Mouse (Mus musculus): ENCODE results near the gene Zfp512b. TPM values are rescaled to one million over a fixed set of nuclear protein-coding genes. Genes with fewer than 3 reads are reported as not detected.

Zfp512b gene
- polyA plus RNA-seq, 1 experiment from 2014 or later = 37.8 TPM

- peaks cover 27% of the 10 kb centered on the region for H3K4me1 ChIP-seq (ENCODE audit: insufficient read depth, low read length)
- no peaks in the 10 kb centered on the region for H3K27me3 ChIP-seq (ENCODE audit: insufficient read depth, low read length)
- 85% methylated on average over 1 of the region's 1 CpGs for WGBS
- H3K27ac ChIP-seq (ENCODE audit: low read length) = no peak overlapping the region
- H3K9ac ChIP-seq (replicated peaks; ENCODE audit: low read length) = no peak overlapping the region
- no peak overlapping the region for H3K4me3 ChIP-seq (ENCODE audit: low read length)
- H3K36me3 ChIP-seq (ENCODE audit: insufficient read depth, low read length) = peaks cover 39% of the 10 kb centered on the region
- no peak for ATAC-seq (ENCODE audit: low FRiP score, low TSS enrichment)
- H3K9me3 ChIP-seq (ENCODE audit: low read length) = no peaks in the 10 kb centered on the region
- no peak overlapping the region for H3K4me2 ChIP-seq (replicated peaks; ENCODE audit: low read depth, low read length)
Observed at GRCm38 (mm10) chr2:181582939-181583338, 9.7 kb downstream of the Zfp512b start.

DNA sequence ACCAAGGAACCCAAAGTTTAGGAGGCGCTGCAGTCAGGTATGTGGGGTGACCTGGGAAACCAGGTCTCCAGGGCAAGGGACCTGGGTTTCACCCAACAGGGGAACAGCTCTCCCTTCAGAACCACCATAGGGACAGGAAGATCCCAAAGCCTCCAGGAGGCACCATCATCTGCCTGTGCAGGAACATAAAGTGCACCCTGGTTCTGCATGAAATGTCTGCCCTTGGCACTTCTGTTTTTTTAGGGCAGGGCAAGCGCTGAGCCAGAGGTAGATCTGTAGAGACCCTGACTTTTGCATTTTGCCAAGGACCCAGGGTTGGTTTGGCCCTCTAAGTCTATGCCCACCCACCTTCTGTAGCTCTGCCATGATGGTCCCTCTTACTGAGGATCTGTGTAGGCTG is 10.2 kb downstream of the Zfp512b start:
- ATAC-seq (ENCODE audit: low FRiP score, low TSS enrichment) = no peak
- Histone ChIP-seq H3K4me1 (ENCODE audit: insufficient read depth, low read length) (peaks cover 32% of the 10 kb centered on the region), H3K4me2 (replicated peaks; ENCODE audit: low read depth, low read length) (peak overlapping the region; percentile 88), H3K4me3 (ENCODE audit: low read length) (peak overlapping the region; percentile 68), H3K9me3 (ENCODE audit: low read length) (no peaks in the 10 kb centered on the region), H3K27me3 (ENCODE audit: insufficient read depth, low read length) (no peaks in the 10 kb centered on the region), H3K27ac (ENCODE audit: low read length) (peak overlapping the region; percentile 35), H3K9ac (replicated peaks; ENCODE audit: low read length) (no peak overlapping the region), H3K36me3 (ENCODE audit: insufficient read depth, low read length) (peaks cover 34% of the 10 kb centered on the region)
- 89% methylated on average over 2 of the region's 2 CpGs for WGBS

GRCm38 (mm10) chr2:181581402-181582120 is 11.0 kb downstream of the Zfp512b start:
- Histone ChIP-seq H3K4me3 (ENCODE audit: low read length) (peak overlapping the region; percentile 68), H3K36me3 (ENCODE audit: insufficient read depth, low read length) (peaks cover 26% of the 10 kb centered on the region), H3K9me3 (ENCODE audit: low read length) (no peaks in the 10 kb centered on the region), H3K4me2 (replicated peaks; ENCODE audit: low read depth, low read length) (peak overlapping the region; percentile 88), H3K4me1 (ENCODE audit: insufficient read depth, low read length) (peaks cover 35% of the 10 kb centered on the region), H3K27me3 (ENCODE audit: insufficient read depth, low read length) (no peaks in the 10 kb centered on the region), H3K9ac (replicated peaks; ENCODE audit: low read length) (peak overlapping the region; percentile 83), H3K27ac (ENCODE audit: low read length) (peak overlapping the region; percentile 93)
- ATAC-seq (ENCODE audit: low FRiP score, low TSS enrichment) = peak; percentile 83
- under 1% methylated on average over 49 of the region's 49 CpGs for WGBS

- Histone ChIP-seq H3K4me2 (replicated peaks; ENCODE audit: low read depth, low read length) (peak overlapping the region; percentile 88), H3K27ac (ENCODE audit: low read length) (peak overlapping the region; percentile 93), H3K4me3 (ENCODE audit: low read length) (peak overlapping the region; percentile 68), H3K36me3 (ENCODE audit: insufficient read depth, low read length) (peaks cover 21% of the 10 kb centered on the region), H3K9ac (replicated peaks; ENCODE audit: low read length) (peak overlapping the region; percentile 83), H3K4me1 (ENCODE audit: insufficient read depth, low read length) (peaks cover 35% of the 10 kb centered on the region), H3K9me3 (ENCODE audit: low read length) (no peaks in the 10 kb centered on the region), H3K27me3 (ENCODE audit: insufficient read depth, low read length) (no peaks in the 10 kb centered on the region)
- 0% methylated on average over 11 of the region's 11 CpGs for WGBS
- ATAC-seq (ENCODE audit: low FRiP score, low TSS enrichment) = peak; percentile 79
Observed at GRCm38 (mm10) chr2:181581016-181581401, 11.6 kb downstream of the Zfp512b start.

GRCm38 (mm10) chr2:181580131-181580772 is 12.4 kb downstream of the Zfp512b start:
- Histone ChIP-seq H3K27me3 (ENCODE audit: insufficient read depth, low read length) (no peaks in the 10 kb centered on the region), H3K4me3 (ENCODE audit: low read length) (peak overlapping the region; percentile 68), H3K4me1 (ENCODE audit: insufficient read depth, low read length) (peaks cover 35% of the 10 kb centered on the region), H3K27ac (ENCODE audit: low read length) (peak overlapping the region; percentile 93), H3K9me3 (ENCODE audit: low read length) (no peaks in the 10 kb centered on the region), H3K36me3 (ENCODE audit: insufficient read depth, low read length) (peaks cover 13% of the 10 kb centered on the region), H3K9ac (replicated peaks; ENCODE audit: low read length) (peak overlapping the region; percentile 72), H3K4me2 (replicated peaks; ENCODE audit: low read depth, low read length) (peak overlapping the region; percentile 88)
- ATAC-seq (ENCODE audit: low FRiP score, low TSS enrichment) = no peak
- 78% methylated on average over 5 of the region's 5 CpGs for WGBS

DNA sequence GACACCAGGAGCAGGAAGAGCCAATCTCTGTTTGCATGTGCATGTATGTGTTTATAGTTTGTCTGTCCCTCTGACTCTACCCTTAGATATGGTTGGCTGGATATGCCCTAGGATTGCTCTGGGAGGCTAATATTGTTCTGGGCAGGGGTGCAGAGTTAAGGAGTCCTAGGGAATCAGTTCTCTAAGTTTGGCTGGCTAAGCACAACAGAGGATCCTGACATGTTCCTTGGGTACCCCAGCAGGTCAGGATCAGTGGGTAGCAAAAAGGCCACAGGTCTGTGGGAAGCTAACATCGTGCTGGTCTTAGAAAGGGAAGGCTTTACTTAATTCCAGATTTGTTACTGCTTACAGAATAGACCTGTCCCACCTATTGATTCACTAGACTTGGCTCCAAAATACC is 12.9 kb downstream of the Zfp512b start:
- Histone ChIP-seq H3K9me3 (ENCODE audit: low read length) (no peaks in the 10 kb centered on the region), H3K4me3 (ENCODE audit: low read length) (no peak overlapping the region), H3K4me2 (replicated peaks; ENCODE audit: low read depth, low read length) (no peak overlapping the region; the same call in 1 of the 2 replicates), H3K4me1 (ENCODE audit: insufficient read depth, low read length) (peaks cover 35% of the 10 kb centered on the region), H3K9ac (replicated peaks; ENCODE audit: low read length) (peak overlapping the region; percentile 1; the same call in 1 of the 2 replicates), H3K27ac (ENCODE audit: low read length) (peak overlapping the region; percentile 69), H3K36me3 (ENCODE audit: insufficient read depth, low read length) (peaks cover 8% of the 10 kb centered on the region), H3K27me3 (ENCODE audit: insufficient read depth, low read length) (no peaks in the 10 kb centered on the region)
- 77% methylated on average over 1 of the region's 1 CpGs for WGBS
- ATAC-seq (ENCODE audit: low FRiP score, low TSS enrichment) = no peak

DNA sequence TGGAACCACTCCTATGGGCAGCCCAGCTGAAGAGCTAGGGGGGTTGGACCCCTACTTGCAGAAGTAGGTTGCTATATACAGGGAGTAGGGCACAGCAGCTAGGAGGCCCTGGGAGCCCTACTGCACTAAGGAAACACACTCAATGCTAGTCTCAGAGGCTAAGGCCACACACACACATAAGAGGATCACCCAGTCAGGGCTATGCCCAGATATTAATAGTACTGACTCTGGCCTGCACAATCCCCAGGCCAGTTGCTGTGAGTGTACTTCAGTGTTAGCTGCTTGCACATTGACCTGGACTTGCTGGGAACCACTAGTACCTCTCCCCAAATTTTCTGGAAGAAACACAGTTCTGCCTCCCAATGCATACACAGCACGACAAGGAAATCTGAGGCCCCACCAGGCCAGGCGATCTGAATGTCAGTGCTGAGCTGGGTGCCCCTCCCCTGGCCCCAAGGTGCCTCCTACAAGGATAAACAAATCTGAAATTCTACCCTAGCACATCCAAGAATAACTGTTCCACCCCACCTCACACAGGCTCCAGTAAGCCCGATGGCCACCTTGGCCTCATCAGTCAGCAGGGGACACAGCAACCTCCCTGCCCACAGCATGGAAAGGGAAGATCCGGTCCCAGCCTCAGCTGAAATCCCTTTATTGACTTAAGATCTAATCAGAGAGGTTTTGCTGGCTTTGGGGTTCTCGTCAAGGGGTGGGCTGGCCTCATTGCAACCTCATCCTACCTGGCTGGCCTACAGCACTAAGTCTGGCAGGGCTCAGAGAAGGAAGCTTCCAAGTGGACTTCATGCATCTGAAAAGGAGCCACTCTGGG is 13.6 kb downstream of the Zfp512b start:
- peak overlapping the region; percentile 69 for H3K27ac ChIP-seq (ENCODE audit: low read length)
- ATAC-seq (ENCODE audit: low FRiP score, low TSS enrichment) = peak; percentile 21; the same call in 1 of the 2 replicates
- no peak overlapping the region for H3K9ac ChIP-seq (replicated peaks; ENCODE audit: low read length)
- no peaks in the 10 kb centered on the region for H3K27me3 ChIP-seq (ENCODE audit: insufficient read depth, low read length)
- peaks cover 35% of the 10 kb centered on the region for H3K4me1 ChIP-seq (ENCODE audit: insufficient read depth, low read length)
- 32% methylated on average over 5 of the region's 5 CpGs for WGBS
- H3K9me3 ChIP-seq (ENCODE audit: low read length) = no peaks in the 10 kb centered on the region
- peaks cover under 1% of the 10 kb centered on the region; the same call in 1 of the 2 replicates for H3K36me3 ChIP-seq (ENCODE audit: insufficient read depth, low read length)
- H3K4me3 ChIP-seq (ENCODE audit: low read length) = no peak overlapping the region
- H3K4me2 ChIP-seq (replicated peaks; ENCODE audit: low read depth, low read length) = no peak overlapping the region; the same call in 1 of the 2 replicates

- ATAC-seq (ENCODE audit: low FRiP score, low TSS enrichment) = no peak
- WGBS = 74% methylated on average over 7 of the region's 7 CpGs
- 0 out of 2 replicates have a peak overlapping the region, but pooled peaks have one; percentile 11 for H3K9ac ChIP-seq (replicated peaks; ENCODE audit: low read length)
- peaks cover 6% of the 10 kb centered on the region for H3K36me3 ChIP-seq (ENCODE audit: insufficient read depth, low read length)
- no peaks in the 10 kb centered on the region for H3K9me3 ChIP-seq (ENCODE audit: low read length)
- peaks cover 35% of the 10 kb centered on the region for H3K4me1 ChIP-seq (ENCODE audit: insufficient read depth, low read length)
- H3K27ac ChIP-seq (ENCODE audit: low read length) = no peak overlapping the region
- no peak overlapping the region for H3K4me3 ChIP-seq (ENCODE audit: low read length)
- no peak overlapping the region for H3K4me2 ChIP-seq (replicated peaks; ENCODE audit: low read depth, low read length)
- no peaks in the 10 kb centered on the region for H3K27me3 ChIP-seq (ENCODE audit: insufficient read depth, low read length)
Observed at GRCm38 (mm10) chr2:181577981-181578581, 14.5 kb downstream of the Zfp512b start.

- Histone ChIP-seq H3K4me3 (ENCODE audit: low read length) (no peak overlapping the region), H3K9ac (replicated peaks; ENCODE audit: low read length) (no peak overlapping the region), H3K4me1 (ENCODE audit: insufficient read depth, low read length) (peaks cover 33% of the 10 kb centered on the region), H3K9me3 (ENCODE audit: low read length) (no peaks in the 10 kb centered on the region), H3K27ac (ENCODE audit: low read length) (no peak overlapping the region), H3K4me2 (replicated peaks; ENCODE audit: low read depth, low read length) (no peak overlapping the region), H3K27me3 (ENCODE audit: insufficient read depth, low read length) (no peaks in the 10 kb centered on the region), H3K36me3 (ENCODE audit: insufficient read depth, low read length) (peaks cover 13% of the 10 kb centered on the region)
- ATAC-seq (ENCODE audit: low FRiP score, low TSS enrichment) = no peak
- WGBS = 54% methylated on average over 2 of the region's 2 CpGs
Observed at GRCm38 (mm10) chr2:181577126-181577525, 15.5 kb downstream of the Zfp512b start.
